Mouse (Mus musculus): ENCODE data around the gene Necab3. TPM values are rescaled to one million over a fixed set of nuclear protein-coding genes. Genes with fewer than 3 reads are reported as not detected.

The Necab3 gene
- polyA plus RNA-seq, 1 experiment = 1.5 TPM

DNA sequence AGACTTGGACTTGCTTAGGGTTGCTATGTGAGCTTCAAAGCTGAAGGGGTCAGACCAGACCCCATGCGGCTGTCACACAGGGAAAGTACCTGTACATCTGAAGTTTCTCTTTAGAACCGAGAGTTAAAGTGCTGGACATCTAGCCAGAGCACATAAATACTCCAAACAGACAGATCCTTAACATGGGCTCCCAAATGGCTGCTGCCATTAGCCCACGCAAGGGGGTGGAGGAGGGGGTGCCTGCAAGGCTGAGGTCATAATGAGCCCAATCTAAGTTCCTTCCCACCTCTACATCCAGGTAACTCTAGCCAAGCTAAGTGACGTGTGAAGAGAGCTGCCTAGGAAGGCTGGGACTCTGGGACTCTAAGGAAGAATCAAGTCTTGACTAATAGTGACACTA is 7.2 kb downstream of the Necab3 start, which contains the start of gene Actl10:
Gene Actl10, plus strand, starts transcription at position 301 of the 400 bp plus-strand sequence.
- no peak within 1 kb of the TSS for H3K27ac ChIP-seq (ENCODE audit: insufficient read depth, low read depth, low read length)

DNA sequence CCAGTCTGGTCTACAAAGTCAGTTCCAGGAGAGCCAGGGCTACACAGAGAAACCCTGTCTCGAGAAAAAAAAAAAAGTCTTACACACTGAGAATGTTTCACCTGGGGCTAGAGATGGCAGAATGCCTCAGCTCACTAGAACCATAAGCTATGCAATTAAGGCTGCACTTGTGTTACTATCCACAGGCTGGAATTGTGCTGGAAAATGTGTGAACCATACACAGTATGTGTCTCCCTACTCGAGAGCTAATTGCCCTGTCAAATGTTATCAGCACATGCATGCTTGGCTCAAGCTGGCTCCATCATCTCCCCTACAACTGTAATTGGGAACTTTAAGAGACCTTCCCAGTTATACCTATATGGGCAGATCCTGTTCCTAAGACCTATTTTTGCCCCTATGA is 7.8 kb downstream of the Necab3 start:
- H3K4me1 ChIP-seq (ENCODE audit: control insufficient read depth, insufficient read depth, low read length) = no peaks in the 10 kb centered on the region
- H3K27ac ChIP-seq (ENCODE audit: insufficient read depth, low read depth, low read length) = no peak overlapping the region
- no peak for DNase-seq
- no peak overlapping the region for H3K4me3 ChIP-seq (ENCODE audit: insufficient read depth, low read depth, low read length)
- H3K27me3 ChIP-seq (replicated peaks; ENCODE audit: control insufficient read depth, insufficient read depth, low read length) = no peaks in the 10 kb centered on the region
- TF ChIP-seq CTCF (conservative IDR thresholded peaks at IDR 0.05; ENCODE audit: insufficient read depth, insufficient read length, low read depth, low read length) = no peak
- no peak for TF ChIP-seq POLR2A (IDR thresholded peaks at IDR 0.05; ENCODE audit: low read depth, low read length)
- WGBS = 88% methylated on average over 2 of the region's 2 CpGs
- H3K36me3 ChIP-seq (ENCODE audit: control insufficient read depth, insufficient read depth, low read length) = no peaks in the 10 kb centered on the region

More for the DNA sequence above, 7.2 kb downstream of the Necab3 start, which contains the start of gene Actl10:
- Histone ChIP-seq H3K27me3 (replicated peaks; ENCODE audit: control insufficient read depth, insufficient read depth, low read length) (no peaks in the 10 kb centered on the region), H3K36me3 (ENCODE audit: control insufficient read depth, insufficient read depth, low read length) (no peaks in the 10 kb centered on the region), H3K4me3 (ENCODE audit: insufficient read depth, low read depth, low read length) (peak within 1 kb of the TSS; percentile 11; the same call in 1 of the 2 replicates), H3K4me1 (ENCODE audit: control insufficient read depth, insufficient read depth, low read length) (no peaks in the 10 kb centered on the region)
- DNase-seq = no peak
- WGBS = 85% methylated on average over 4 of the region's 4 CpGs
- no peak for TF ChIP-seq POLR2A (IDR thresholded peaks at IDR 0.05; ENCODE audit: low read depth, low read length)

DNA sequence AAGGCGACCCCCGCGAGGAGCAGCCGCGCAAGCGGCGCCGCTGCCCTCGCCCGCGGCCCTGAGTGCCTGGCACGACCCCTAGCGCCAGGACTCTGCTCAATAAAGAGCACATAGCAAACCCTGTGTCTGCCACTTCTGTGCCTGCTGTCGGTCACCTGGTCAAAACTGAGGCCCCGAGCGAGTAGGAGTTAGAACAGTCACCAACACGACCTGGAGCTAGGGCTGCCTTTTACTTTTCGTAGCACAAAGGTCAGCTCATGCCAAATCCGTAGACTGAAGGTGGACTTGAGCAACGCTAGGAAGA is 8.9 kb downstream of the Necab3 start:
- no peak for TF ChIP-seq POLR2A (IDR thresholded peaks at IDR 0.05; ENCODE audit: low read depth, low read length)
- 0 out of 2 replicates have a peak, but pooled peaks have one; percentile 6 for TF ChIP-seq CTCF (conservative IDR thresholded peaks at IDR 0.05; ENCODE audit: insufficient read depth, insufficient read length, low read depth, low read length)
- no peaks in the 10 kb centered on the region for H3K36me3 ChIP-seq (ENCODE audit: control insufficient read depth, insufficient read depth, low read length)
- DNase-seq = no peak
- H3K4me3 ChIP-seq (ENCODE audit: insufficient read depth, low read depth, low read length) = no peak overlapping the region
- no peak overlapping the region for H3K27ac ChIP-seq (ENCODE audit: insufficient read depth, low read depth, low read length)
- no peaks in the 10 kb centered on the region for H3K27me3 ChIP-seq (replicated peaks; ENCODE audit: control insufficient read depth, insufficient read depth, low read length)
- H3K4me1 ChIP-seq (ENCODE audit: control insufficient read depth, insufficient read depth, low read length) = no peaks in the 10 kb centered on the region
- 18% methylated on average over 20 of the region's 20 CpGs for WGBS

DNA sequence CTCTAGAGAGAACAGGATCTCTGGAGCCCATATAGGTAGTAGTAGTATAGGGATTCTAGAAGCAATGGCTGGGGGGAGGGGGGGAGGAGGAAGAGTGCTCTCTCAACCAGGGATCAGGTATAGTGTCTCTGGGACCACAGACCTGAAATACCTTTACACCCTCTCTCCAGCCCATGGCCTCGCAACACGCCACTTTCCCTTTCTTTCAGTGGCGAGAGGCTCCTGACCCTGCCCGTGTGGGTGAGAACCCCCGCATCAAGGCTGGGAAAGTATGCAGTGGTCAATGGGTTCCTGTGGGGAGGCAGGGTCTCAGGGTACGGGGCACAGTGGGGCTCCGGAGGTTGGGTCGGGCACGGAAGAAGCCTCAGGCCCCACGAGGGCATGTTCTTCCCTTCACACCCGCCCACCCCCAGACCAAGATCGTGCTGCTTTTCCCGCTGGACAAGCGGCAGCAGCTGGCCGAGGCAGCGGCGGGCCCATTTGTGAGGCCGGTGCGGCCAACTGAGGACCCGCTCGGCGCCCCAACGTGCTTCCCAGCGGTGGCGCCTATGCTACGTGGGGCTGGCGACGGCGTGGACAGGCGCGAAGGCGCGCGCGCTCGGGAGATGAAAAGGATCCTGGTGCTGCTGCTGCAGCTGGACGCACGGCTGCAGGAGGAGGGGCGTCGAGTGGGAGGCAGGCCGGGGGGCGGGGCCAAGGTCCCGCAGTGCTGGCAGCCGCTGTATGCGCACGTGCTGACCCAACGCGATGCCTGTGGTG is 9.4 kb downstream of the Necab3 start:
- TF ChIP-seq POLR2A (IDR thresholded peaks at IDR 0.05; ENCODE audit: low read depth, low read length) (no peak), CTCF (conservative IDR thresholded peaks at IDR 0.05; ENCODE audit: insufficient read depth, insufficient read length, low read depth, low read length) (no peak)
- Histone ChIP-seq H3K27me3 (replicated peaks; ENCODE audit: control insufficient read depth, insufficient read depth, low read length) (no peaks in the 10 kb centered on the region), H3K27ac (ENCODE audit: insufficient read depth, low read depth, low read length) (no peak overlapping the region), H3K4me3 (ENCODE audit: insufficient read depth, low read depth, low read length) (peak overlapping the region; percentile 9; the same call in 1 of the 2 replicates), H3K4me1 (ENCODE audit: control insufficient read depth, insufficient read depth, low read length) (no peaks in the 10 kb centered on the region), H3K36me3 (ENCODE audit: control insufficient read depth, insufficient read depth, low read length) (no peaks in the 10 kb centered on the region)
- 8% methylated on average over 48 of the region's 48 CpGs for WGBS
- DNase-seq = peak; percentile 61

DNA sequence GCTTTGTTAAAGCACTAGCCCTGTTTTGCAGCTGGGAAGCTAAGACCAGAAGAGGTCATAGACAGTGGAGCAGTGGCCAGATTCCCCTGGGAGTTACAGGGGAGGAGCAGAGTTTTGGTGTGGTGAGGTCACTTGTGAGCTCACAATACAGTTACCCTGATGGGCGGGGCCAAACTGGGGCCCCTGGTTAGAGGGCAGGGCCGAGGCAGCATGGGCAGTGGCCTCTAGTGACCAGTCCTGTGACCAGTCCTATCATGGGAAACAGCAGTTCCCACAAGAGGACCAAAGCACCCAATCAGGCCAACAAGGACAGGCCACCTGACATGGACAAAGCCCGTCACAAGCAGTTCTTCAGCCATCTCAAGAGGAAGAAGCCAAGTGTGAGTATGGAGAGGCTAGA is 10.0 kb downstream of the Necab3 start:
- Histone ChIP-seq H3K27ac (ENCODE audit: insufficient read depth, low read depth, low read length) (no peak overlapping the region), H3K27me3 (replicated peaks; ENCODE audit: control insufficient read depth, insufficient read depth, low read length) (no peaks in the 10 kb centered on the region), H3K4me1 (ENCODE audit: control insufficient read depth, insufficient read depth, low read length) (no peaks in the 10 kb centered on the region), H3K4me3 (ENCODE audit: insufficient read depth, low read depth, low read length) (no peak overlapping the region), H3K36me3 (ENCODE audit: control insufficient read depth, insufficient read depth, low read length) (no peaks in the 10 kb centered on the region)
- TF ChIP-seq CTCF (conservative IDR thresholded peaks at IDR 0.05; ENCODE audit: insufficient read depth, insufficient read length, low read depth, low read length) = no peak
- TF ChIP-seq POLR2A (IDR thresholded peaks at IDR 0.05; ENCODE audit: low read depth, low read length) = no peak
- no peak for DNase-seq
- WGBS = 75% methylated on average over 3 of the region's 3 CpGs

DNA sequence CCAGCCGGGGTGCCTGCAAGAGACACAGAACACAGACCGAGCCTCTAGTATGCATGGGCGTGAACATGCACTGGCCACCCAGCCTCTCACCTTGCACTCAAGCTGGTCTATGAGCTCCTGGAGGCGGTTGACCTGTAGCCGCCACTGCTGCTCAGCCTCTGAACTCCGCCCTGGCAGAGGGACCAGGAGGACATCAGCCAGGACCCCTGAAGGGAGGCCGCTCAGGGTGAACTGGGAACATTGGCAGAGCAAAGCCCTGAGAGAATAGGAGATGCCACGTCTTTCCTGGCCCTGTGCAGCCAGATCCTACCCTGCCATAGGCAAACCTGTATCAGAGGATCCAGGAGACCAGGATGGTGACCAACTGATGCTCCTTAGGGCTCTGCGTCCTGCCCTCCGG is 12.0 kb downstream of the Necab3 start, which contains the start of gene 1700003F12Rik:
Gene 1700003F12Rik, plus strand, starts transcription at position 375 of the 400 bp plus-strand sequence.
- 95% methylated on average over 10 of the region's 10 CpGs for WGBS
- no peak within 1 kb of the TSS for H3K27ac ChIP-seq (ENCODE audit: insufficient read depth, low read depth, low read length)
- H3K4me1 ChIP-seq (ENCODE audit: control insufficient read depth, insufficient read depth, low read length) = no peaks in the 10 kb centered on the region
- H3K27me3 ChIP-seq (replicated peaks; ENCODE audit: control insufficient read depth, insufficient read depth, low read length) = no peaks in the 10 kb centered on the region
- no peak for DNase-seq
- H3K4me3 ChIP-seq (ENCODE audit: insufficient read depth, low read depth, low read length) = no peak within 1 kb of the TSS
- no peaks in the 10 kb centered on the region for H3K36me3 ChIP-seq (ENCODE audit: control insufficient read depth, insufficient read depth, low read length)
- TF ChIP-seq POLR2A (IDR thresholded peaks at IDR 0.05; ENCODE audit: low read depth, low read length) (no peak), CTCF (conservative IDR thresholded peaks at IDR 0.05; ENCODE audit: insufficient read depth, insufficient read length, low read depth, low read length) (no peak)

DNA sequence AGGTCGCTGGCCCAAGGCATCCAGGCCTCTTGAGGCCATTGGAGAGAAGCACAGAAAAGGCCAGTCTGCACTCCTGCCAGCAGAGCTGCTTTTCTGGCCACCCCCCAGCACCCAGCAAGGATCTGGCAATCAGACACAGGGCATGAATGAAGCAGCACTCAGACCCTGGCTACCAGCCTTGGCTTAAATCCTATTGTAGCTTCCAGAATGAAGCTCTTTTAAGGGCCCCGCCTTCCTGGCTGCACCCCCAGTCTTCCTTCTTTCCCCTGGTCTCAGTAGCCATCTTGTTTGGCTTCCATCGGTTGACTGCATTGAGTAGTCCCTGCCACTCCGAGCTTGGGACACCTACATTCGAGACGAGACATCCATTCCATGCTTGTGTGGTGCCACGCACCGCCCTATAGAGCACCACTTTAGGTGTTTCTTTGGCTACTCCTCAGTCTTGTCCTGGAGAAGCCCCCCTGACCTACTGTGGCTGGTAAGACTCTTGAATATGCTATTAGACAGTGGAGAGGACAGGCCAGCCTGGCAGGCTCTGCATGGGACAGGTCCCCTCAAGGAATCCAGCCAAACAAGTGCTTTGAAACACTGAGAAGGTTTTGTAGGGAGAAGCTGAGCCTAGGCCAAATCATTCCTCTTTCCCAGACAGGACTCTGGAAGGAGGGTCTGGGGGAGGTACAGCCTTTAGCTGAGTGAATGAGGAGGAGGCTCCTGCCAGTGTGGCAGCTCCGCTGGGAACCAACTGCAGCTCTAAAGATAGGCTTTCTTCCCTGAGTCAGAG is 14.9 kb downstream of the Necab3 start:
- Histone ChIP-seq H3K36me3 (ENCODE audit: control insufficient read depth, insufficient read depth, low read length) (no peaks in the 10 kb centered on the region), H3K27me3 (replicated peaks; ENCODE audit: control insufficient read depth, insufficient read depth, low read length) (no peaks in the 10 kb centered on the region), H3K4me3 (ENCODE audit: insufficient read depth, low read depth, low read length) (no peak overlapping the region), H3K27ac (ENCODE audit: insufficient read depth, low read depth, low read length) (no peak overlapping the region), H3K4me1 (ENCODE audit: control insufficient read depth, insufficient read depth, low read length) (no peaks in the 10 kb centered on the region)
- TF ChIP-seq POLR2A (IDR thresholded peaks at IDR 0.05; ENCODE audit: low read depth, low read length) (no peak), CTCF (conservative IDR thresholded peaks at IDR 0.05; ENCODE audit: insufficient read depth, insufficient read length, low read depth, low read length) (no peak)
- DNase-seq = no peak
- 85% methylated on average over 9 of the region's 9 CpGs for WGBS

Measured in kidney, adult 2 months (tissue).